Mouse (Mus musculus) heart, embryonic 13.5 days (tissue): ENCODE measurements around the gene Mtmr6. TPM values are rescaled to one million over a fixed set of nuclear protein-coding genes. Genes with fewer than 3 reads are reported as not detected.

Source experiments
- microRNA counts: library from miRNA; unstranded; fragments of <30 nt; microRNA quantifications from one replicate; lab custom pipeline; 2016
- microRNA-seq: library from miRNA; unstranded; fragments of <30 nt; microRNA quantifications from one replicate; pipeline ENCODE4, GENCODE M21; 2016
- polyA plus RNA-seq: library from polyadenylated mRNA; unstranded; fragments of >200 nt; fragmentation: Nextera tagmentation; extraction: Ambion mirVana; gene quantifications from 2 replicates; pipeline ENCODE4 v1.2.1, GENCODE M21; 2015

Gene Mtmr6
- polyA plus RNA-seq, 1 experiment from 2014 or later, result 24.0 TPM

MicroRNA genes within 50 kb of the gene (microRNA counts, 519-probe panel; counts per million panel counts)
- microRNA mmu-miR-719 (lab: Ali Mortazavi, UCI), result 209 counts per million, percentile 61 among the panel's probes with 10 or more counts

Small RNA genes lying within 50 kb of the gene (microRNA-seq; reads per million reads assigned to microRNA genes)
- not detected for gene Mir719

Other genes starting within 250 kb of the Mtmr6 start
- gene Atp8a2, start 68.0 kb upstream of the Mtmr6 start, polyA plus RNA-seq, result 6.7 and 7.0 TPM in 2 replicates
- gene Nupl1, start 13.8 kb upstream of the Mtmr6 start, polyA plus RNA-seq, result not detected in 2 replicates
- 30.6 and 33.7 TPM in 2 replicates for gene Gm49336, start 13.7 kb upstream of the Mtmr6 start, polyA plus RNA-seq
- gene Amer2, start 108.0 kb downstream of the Mtmr6 start, polyA plus RNA-seq, result 0.73 and 0.94 TPM in 2 replicates